Mouse (Mus musculus): ENCODE measurements around the gene Zfp536.
A peak's percentile ranks its signal among the peaks of the same experiment; 100 is the strongest.

Gene Zfp536

GRCm38 (mm10) chr7:37544011-37544410 is 229.4 kb downstream of the Zfp536 start:
- no peak for DNase-seq

DNA sequence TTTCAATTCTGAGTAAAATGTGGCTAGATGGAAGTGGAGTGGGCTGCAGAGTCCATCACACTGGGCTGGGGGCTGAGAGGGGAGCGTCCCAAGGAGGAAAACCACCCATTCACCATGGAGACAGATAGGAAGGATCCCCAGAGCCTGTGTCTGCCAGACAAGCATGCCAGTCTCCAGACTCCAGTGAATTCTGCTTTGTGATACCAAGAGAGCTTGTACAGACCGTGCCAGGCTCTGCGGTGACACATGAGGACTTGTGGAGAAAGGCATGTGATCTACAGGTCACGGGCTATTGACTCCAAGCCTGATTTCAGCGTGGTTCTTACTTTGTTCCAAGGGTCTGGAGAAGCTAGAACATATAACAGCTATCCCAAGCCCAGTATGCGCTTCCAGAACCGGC is 230.5 kb downstream of the Zfp536 start:
- no peak for DNase-seq

GRCm38 (mm10) chr7:37531166-37531565 is 242.3 kb downstream of the Zfp536 start:
- DNase-seq: no peak

- no peak for DNase-seq
Observed at GRCm38 (mm10) chr7:37528311-37528710, 245.1 kb downstream of the Zfp536 start.

GRCm38 (mm10) chr7:37527890-37528289 is 245.6 kb downstream of the Zfp536 start:
- peak; percentile 65 for DNase-seq

GRCm38 (mm10) chr7:37521407-37521806 is 252.0 kb downstream of the Zfp536 start:
- no peak for DNase-seq

GRCm38 (mm10) chr7:37510933-37511675 is 262.3 kb downstream of the Zfp536 start:
- no peak for DNase-seq

GRCm38 (mm10) chr7:37509700-37510099 is 263.7 kb downstream of the Zfp536 start:
- no peak for DNase-seq

DNA sequence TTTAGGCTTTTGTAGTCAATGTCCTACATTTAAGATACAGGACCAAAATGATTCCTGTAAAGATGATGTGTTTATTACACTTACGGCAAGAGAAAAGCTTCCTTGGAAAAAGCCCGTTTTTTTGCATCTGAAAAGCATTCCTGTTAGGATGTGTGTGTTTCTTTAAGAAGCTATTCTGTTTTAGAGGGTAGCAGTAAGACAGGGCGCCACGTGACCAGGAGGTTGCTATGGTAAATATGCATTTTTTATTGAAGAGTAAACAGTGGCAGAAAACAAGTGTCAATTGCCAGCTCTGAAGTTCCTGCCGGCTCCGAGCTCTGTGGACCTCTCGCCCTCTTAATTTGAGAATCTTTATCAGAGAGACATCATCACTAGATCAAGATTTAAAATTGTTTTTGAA is 267.9 kb downstream of the Zfp536 start:
- DNase-seq: no peak

DNA sequence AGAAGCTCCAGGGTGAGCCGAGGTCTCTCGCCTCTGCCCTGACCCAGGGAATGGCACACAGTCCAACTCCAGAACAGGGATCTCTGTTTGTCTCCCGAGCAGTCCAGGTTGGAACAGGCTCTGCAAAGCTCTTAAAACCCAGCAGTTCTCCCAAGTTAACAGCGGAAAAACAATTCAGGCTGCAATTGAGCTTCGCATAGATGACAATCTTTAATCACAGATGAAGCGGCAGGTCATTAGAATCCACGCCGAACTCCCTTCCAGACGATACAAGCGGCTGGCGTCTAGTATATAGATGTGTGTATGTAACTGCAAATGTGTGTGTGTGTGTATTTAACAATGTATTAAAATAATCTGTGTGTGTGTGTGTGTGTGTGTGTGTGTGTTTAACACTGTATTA is 268.3 kb downstream of the Zfp536 start:
- no peak for DNase-seq

DNA sequence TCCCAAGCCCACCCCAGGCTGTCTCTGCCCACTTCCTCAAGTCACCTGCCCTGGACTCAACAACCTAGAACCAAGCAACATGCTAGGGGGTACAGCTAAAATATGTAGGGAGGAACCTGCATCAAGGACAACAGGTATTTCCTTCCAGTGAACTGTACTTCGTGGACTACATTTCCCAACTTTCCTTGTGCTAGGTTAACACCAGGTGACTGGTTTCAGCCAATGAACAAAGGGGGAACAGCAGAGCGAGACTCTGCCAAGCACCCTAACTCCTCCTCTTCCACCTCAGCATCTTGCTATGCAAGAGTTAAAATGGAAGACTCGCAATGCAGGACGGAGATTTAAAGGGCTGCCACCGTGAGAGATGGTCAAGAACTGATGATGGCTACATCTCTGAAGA is 274.6 kb downstream of the Zfp536 start:
- DNase-seq: no peak

- no peak for DNase-seq
Observed at GRCm38 (mm10) chr7:37496491-37496890, 276.9 kb downstream of the Zfp536 start.

GRCm38 (mm10) chr7:37490312-37490711 is 283.1 kb downstream of the Zfp536 start:
- no peak for DNase-seq

GRCm38 (mm10) chr7:37484946-37485345 is 288.5 kb downstream of the Zfp536 start:
- DNase-seq: no peak

GRCm38 (mm10) chr7:37482564-37482963 is 290.9 kb downstream of the Zfp536 start:
- no peak for DNase-seq

DNA sequence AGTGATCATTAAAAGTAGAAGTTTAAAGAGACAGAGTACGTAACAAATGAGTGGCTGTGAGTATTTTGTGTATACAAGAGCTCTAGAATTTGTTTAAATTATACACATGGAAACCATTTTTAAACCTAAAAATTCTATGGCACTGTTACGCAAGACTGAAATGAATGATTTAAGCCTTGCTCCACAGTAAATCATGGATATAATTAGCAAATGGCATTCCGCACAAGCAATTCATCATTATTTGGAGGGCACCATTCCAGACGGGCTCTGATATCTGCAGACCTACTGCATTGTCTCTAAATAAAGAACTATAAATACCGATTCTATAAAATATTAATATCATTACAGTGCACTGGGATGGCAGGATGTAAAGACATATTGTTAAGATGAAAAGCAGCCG is 292.3 kb downstream of the Zfp536 start:
- DNase-seq: no peak

GRCm38 (mm10) chr7:37477309-37477708 is 296.1 kb downstream of the Zfp536 start:
- no peak for DNase-seq

DNA sequence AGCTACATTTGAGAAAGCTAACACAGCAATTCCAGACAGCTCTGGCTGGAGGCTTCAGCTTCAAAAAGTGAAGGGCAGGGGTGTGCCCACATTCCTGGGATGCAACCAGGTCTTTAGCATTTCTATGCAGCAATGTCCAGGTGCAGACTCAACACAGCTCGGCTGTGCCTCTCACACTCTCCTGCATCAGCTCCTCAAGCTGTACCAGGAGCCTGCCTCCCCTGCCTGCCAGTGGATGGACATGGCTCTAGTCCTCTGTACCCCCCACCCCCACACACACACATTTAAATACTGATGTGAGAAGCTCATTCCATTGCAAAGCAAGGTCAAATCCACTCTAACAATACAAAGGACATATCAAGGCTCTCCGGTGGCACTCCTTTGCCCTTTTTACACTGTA is 298.0 kb downstream of the Zfp536 start:
- no peak for DNase-seq

GRCm38 (mm10) chr7:37474284-37474683 is 299.2 kb downstream of the Zfp536 start:
- DNase-seq: no peak

DNA sequence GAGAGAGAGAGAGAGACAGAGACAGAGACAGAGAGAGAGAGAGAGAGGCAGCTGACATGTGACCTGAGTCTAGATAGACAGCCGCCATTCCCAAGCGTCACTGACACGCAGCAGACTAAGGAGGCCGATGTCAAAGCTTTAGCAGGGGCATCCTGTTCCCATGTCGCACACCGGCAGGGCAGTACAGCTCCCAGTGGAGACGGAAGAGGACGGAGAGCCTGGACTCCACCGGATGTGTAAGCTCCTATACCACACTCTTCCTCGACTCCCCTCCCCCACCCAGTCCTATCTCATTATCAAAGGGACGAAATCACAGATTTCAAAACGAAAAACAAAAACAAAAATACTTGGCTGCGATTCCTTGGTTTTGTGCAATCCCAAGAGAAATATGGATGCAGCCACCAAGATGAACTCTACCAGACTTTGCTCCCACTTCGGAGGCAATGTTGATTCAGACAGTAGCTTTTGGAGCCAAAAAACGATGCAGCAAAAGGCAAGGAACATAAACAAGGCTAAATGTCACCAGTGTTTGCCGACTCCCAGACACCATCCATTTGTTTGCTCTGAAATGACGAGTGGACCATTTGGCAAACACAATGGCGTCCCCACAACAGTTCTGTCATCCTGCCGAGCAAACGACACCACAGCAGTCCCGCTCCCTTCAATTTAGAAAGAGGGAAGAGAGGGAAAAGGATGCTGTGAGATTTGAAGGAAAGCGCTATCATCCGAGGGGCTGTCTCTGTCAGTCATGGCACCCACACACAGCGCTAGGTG is 299.9 kb downstream of the Zfp536 start:
- DNase-seq: no peak

DNA sequence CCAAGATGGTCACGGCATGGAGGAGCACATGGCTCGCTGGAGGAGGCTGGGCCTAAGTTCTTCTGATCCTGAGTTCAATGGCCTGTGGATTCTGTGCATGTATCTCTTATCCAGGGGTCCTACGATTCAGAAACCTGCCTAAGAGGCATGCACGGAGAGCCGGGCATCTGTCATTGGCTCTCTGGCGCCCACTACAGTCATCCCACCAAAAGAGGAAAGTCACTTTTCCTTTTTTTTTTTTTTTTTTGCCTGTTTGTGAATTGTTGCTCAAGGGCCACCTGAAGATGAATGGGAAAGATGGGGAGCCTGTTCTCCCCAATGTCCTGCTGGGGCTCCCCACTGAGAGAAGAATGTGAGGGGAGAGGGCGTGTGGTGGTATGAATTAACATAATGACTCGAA is 301.7 kb downstream of the Zfp536 start:
- no peak for DNase-seq

GRCm38 (mm10) chr7:37466477-37467243 is 306.8 kb downstream of the Zfp536 start:
- no peak for DNase-seq

DNA sequence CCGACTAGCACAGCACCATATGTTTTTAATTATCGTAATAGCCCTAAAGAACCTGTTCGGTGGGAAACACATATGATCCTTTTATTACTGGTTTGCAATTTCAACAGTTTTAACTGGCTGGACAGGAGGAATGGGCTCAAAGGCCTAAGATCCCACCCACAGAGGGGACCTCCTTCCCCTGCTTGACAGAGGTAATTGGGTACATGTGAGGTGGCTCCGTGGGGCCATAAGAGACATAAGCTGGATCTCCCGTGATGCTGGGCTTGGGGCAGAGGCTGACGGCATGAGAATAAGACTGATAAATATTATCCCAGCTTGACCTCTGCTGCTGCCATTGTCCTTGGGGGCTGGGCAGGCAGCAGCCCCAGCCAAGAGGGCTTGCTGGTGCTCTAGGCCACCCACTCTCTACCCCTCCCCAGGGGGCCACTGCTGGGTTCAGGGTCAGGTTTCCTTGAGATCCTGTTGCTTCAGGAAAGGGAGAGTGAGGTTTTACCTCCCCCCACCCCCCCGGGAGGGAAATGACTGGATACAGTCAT is 309.2 kb downstream of the Zfp536 start:
- DNase-seq: no peak
